Mouse (Mus musculus) adipocyte (in vitro differentiated cells): ENCODE data around the gene Sfi1.
"Not testable (repeated sequence)": the region's sequence is repeated elsewhere in the genome, so short reads cannot be mapped to it uniquely, and the experiment has no call there.

Experiments used
- DNase-seq: peaks from one replicate; pipeline ENCODE4 v3.0.0-alpha.2; 2016; ENCODE audit warnings: low spot score

The Sfi1 gene

DNA sequence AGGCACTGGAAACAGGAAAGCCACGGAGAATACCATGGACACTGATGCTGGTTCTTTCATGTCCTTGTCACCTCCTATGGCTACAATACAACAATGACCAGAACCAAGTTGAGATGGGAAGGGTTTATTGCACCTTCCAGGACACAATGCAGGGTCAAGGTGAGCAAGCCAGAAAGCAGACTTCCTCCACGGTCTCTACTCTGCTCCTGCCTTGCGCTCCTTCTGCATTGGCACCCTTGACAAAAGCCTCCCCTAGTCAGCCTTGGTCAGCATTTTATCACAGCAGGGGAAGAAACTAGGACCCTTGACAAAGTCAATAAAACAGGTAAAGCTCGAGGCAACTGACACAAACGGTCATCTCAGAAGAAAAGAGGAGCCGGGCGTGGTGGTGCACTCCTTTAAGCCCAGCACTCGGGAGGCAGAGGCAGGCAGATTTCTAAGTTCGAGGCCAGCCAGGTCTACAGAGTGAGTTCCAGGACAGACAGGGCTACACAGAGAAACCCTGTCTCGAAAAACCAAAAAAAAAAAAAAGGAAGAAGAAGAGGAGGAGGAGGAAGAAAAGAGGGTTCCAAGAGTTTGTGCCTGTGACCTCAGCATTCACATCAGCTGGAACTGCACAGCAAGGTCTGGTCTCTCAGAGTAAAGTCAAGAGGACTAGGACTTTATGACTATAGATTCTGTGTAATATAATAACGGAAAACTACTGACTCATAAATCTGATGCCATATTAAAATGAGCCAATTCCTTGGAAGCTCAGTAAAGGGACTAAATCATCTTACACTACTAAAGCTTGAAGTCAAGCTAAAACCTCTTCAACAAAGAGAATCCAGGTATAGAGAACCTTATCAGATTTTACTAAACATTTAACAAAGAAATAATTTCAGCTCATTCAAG is 19.6 kb downstream of the Sfi1 start:
- peak; percentile 47 for DNase-seq

DNA sequence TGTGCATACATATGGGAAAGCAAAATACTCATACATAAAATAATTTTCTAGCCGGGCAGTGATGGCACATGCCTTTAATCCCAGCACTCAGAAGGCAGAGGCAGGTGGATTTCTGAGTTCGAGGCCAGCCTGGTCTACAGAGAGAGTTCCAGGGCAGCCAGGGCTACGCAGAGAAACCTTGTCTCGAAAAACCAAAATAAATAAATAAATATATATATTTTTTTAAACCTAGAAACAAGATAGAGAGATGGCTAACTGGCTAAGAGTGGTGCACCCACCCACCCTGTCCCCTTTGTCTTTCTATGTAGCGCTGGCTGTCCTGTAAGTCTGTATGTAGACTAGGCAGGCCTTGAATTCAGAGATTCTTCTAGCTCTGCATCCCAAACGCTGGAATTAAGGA is 20.7 kb downstream of the Sfi1 start:
- not testable (repeated sequence) for DNase-seq

DNA sequence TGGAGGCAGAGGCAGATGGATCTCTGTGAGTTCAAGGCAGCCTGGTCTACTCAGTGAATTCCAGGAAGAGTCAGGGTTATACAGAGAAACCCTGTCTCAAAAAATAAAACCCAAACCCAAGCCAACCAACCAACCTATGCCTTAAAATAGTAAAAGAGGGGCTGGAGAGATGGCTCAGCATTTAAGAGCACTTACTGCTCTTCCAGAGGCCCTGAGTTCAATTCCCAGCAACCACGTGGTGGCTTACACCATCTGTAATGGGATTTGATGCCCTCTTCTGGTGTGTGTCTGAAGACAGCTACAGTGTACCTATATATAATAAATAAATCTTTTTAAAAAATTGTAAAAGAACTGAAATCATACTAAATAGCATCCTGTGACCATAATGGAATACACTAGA is 21.3 kb downstream of the Sfi1 start:
- not testable (repeated sequence) for DNase-seq

DNA sequence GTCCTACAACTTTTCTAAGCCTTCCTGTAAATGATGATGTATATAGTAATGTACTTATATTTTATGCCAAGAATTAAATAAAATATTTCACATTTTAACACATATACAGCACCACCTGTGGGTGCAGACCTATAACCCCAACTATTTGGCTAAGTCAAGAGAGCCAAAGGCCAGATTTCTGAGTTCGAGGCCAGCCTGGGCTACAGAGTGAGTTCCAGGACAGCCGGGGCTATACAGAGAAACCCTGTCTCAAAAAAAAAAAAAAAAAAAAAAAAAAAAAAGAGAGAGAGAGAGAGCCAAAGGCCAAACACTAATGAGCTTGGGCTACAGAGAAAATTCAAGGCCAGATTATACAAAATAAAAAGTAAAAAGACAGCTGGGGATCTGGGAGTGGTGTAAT is 24.2 kb downstream of the Sfi1 start:
- DNase-seq: not testable (repeated sequence)

DNA sequence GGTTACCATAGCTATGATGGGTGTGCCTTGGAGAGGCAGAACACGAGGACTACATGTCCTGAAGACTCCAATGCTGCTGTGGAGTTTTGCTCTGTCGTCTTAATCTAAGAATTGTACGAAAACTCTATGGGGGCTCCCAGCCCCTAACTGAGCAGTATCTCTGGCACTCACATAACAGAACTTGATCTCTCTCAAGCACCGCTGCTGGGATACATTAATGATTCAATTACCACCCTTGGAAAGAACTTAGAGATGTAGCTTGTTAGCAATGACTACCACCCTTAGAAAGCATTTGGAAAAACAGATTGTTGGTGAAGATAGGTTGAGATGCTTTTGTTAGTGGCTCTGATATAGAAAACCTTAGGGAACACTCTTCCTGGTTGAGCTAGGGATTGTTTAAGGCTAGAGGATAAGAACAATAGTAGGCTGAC is 25.7 kb downstream of the Sfi1 start:
- DNase-seq: peak; percentile 27

DNA sequence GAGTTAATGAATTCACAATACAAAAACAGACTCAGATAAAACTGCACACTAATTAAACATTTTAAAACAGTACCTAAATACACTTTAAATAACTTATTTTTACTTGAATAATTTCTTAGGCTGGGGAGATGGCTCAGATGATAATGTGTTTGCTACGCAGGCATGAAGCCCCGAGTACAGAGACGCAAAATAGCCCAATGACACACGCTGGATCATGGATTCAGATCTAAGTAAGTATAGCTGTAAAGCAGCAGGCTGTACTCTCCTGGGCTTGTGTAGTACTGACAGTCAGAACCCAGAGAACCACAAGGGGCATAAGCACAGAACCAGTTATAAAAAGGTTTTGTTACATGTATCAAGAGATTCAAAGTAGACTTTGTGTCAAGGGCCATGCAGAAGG is 26.1 kb downstream of the Sfi1 start:
- DNase-seq: not testable (repeated sequence)

DNA sequence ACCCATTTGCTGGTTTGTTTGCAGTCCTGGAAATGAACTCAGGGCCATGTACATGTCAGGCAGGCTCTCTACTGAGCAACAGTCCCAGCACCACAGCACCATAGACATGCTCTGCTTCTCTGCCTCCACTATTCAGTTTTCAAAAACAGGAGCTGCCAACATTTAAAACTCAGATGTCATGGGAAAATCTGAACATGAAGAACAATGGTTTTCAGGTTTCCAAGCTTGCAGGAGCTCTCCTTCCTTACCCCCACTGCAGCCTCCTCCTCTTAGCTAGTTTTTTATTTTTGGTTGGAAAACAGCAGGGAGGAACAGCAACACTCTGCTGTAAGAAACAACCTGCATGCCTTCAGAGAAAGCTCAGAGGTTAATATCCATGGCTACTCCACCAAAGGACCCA is 26.9 kb downstream of the Sfi1 start:
- DNase-seq: peak; percentile 47

DNA sequence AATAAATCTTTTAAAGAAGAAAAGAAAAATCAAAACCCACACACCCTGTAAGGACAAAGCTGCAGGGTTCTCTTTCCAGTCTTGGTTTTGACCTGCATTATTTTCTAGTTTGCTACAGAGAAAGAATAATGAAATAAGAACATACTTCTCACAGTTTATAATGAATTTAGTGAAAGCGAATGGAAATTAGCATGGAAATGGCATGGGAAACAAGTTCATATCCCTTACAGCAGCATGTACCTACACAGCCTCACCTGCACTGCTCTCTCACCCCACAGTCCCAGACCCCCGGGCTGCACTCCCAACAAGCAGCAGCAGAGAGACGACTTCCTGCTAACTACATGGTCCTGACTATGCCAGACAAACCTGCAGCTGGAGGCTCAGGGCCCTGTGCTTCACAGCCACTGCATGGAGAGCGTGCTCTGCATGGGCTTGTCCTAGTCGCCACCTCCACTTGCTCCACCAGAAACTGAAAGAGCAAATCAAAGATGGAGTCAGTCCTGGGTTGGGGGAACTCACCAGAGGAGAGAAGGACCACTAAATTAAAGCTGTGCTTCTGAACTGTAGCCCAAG is 28.0 kb downstream of the Sfi1 start:
- DNase-seq: peak; percentile 50

DNA sequence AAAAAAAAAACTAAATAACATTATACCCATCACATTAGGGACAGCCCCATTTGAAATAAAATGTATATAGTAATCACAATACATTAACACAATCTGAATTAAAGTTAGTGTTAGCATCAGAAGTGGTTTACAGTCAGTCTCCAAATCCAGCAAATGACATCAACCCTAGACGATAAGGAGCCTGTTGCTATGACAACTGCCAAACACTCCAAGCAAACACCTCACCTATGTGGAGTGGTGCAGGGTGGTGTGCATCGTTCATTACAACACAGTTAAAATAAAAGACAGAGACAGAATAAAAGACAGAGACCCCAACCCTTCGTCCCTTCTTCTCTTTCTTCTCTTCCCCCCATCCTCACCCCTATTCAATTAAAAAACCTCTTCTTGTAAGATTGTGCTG is 29.6 kb downstream of the Sfi1 start:
- not testable (repeated sequence) for DNase-seq

DNA sequence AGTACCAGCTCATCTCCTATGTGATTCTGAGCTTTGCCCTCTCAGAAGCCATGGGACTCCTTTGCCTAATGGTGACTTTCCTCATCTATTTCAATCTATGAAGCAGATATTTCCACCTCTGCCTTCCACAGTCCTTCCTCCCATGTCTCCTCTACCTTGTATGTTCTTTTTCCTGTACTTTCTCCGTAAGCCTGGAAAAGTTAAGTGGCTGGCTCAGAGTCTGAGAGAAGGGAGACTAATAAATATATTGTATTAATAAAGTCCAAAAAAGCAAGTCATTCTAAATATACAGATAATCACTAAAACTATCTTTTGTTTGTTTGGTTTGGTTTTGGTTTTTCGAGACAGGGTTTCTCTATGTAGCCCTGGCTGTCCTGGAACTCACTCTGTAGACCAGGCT is 30.1 kb downstream of the Sfi1 start:
- DNase-seq: peak; percentile 51

DNA sequence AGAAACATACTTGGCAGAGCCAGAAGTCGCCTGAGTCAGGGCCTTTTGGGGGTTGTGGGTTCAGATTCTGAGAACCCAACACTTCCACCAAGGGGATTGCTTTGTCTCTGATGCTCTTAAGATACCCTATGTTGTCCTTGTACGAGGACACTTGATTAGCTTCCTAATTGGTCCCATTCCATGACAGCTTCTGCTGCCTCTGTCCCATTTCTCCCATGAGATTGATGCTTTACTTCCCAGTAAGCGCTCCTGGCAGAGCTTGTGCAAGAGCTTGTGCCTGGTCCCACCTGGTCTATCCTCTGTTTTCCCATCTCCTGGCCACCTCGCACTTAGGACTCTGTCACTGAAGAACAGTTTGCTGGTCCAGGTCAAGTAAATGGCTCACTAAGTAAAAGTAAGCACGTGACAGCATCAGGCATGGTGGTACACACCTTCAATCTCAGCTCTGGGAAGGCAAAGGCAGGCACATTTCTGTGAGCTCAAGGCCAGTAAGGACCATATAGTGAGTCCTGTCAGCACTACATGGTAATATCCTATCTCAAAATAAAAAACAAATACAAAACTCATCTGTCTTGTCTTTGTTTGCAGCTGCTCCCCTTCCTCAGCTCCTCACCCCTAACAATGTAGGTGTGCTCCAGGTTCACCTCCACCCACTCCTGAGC is 30.9 kb downstream of the Sfi1 start:
- DNase-seq: peak; percentile 48

DNA sequence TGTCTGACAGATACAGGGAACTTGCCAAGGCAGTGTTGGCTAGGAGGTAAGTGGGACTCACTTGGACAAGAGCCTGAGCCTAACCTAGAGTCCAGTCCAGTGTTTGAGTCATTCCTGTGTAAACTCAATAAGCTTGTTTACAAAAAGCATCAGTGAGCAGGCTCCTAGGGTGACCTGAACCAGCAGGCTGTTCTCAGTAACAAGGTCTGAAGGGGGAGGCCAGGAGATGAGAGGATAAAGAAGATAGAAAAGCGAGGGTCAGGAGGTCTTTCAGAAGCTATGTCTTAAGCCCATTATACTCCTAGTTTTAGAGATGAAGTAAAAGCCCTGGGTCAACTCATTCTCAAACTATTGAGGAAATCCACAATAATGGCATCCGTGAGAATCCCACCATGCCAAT is 31.9 kb downstream of the Sfi1 start:
- DNase-seq: peak; percentile 80

DNA sequence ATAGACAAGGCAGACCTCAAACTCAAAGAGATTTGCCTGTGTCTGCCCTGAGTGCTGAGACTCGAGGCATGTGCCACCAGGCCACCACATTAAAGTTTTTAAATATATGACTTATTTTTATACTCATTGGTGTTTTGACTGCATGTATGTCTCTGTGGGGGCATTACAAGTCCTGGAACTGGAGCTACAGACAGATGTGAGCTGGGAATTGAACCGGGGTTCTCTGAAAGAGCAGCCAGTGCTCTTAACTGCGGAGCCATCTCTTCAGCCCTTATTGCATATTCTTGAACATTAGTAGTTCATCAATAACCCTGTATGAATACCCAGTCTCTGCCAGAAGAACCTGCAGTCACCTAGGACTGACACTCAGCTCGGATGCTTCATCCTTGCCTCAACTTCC is 34.5 kb downstream of the Sfi1 start:
- DNase-seq: not testable (repeated sequence)

DNA sequence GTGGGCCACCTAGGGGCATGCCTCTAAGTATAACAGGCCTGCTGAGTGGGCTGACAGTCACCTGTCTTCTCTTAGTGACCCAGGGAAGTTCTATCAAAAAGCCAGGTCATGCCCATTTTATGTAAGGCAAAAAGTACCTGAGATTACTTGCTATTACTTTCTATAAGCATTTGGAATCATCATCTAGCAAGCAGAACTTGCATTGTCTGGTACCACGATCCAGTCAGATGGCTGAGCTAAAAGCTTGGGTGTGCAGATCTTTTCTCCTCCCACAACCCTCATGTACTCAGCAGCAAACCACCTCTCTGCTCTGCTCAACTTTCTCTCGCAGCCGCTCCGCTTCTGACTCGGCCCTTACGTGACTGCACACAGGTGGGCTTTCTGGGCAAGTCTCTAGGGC is 35.3 kb downstream of the Sfi1 start:
- peak; percentile 41 for DNase-seq

DNA sequence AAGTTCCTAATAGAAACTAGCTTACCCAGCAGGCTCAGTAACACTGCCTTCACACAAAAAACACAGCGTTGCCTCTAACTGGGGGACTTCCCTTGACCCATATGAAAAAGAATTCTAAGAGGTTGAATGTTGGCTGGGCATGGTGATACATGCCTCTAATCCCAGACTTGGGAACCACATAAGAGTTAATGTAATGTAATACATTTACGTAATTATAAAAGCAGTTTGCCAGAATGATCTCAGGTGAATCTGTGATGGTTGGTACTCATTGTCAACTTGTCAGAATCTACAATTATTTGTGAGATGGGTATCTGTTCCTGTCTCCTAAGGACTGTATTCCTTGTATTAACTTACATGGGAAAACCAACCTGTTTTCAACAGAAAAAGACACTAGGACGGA is 36.3 kb downstream of the Sfi1 start:
- DNase-seq: not testable (repeated sequence)

DNA sequence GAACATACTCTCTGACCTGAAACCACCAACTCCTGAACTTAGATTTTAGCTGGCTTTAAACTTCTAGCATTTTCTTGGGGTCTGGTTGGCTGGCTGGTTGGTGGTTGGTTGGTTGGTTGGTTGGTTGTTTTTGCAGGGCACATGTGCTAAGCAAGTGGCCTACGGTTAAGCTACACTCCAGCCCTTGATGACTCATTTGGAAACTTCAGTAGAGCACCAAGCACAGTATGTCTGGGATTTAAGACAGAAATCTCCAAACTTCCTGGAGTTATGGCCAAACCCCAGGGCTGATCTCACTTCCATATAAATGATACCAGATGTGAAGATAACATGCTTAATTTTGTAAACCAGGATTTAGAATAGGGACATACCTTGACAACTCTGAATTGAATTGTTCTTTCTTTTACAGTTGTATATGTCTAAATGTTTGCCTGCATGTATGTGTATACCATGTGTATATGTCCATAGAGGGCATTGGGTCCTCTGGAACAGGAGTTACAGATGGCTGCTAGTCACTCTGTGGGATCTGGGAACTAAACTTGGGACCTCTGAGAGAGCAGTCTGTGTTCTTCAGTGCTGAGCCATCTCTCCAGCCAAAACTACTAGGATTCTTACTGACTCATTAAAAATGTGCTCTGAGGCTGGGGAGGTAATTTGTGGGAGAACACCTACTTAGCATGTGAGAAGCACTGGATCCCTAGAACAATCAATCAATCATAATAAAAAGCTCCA is 39.4 kb downstream of the Sfi1 start:
- peak; percentile 92 for DNase-seq

DNA sequence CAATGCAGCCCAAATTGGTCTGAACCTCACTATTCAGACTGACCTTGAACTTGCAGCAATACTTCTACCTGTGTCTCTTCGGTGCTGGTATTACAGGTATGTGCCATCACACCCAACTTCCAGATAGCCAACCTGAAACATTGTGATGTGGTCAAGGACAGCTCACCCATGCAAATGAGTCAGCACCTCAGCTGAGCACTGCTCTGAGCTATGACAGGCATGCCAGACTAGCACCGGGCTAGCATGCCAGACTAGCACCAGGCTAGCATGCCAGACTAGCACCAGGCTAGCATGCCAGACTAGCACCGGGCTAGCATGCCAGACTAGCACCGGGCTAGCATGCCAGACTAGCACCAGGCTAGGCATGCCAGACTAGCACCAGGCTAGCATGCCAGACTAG is 41.9 kb downstream of the Sfi1 start:
- not testable (repeated sequence) for DNase-seq

DNA sequence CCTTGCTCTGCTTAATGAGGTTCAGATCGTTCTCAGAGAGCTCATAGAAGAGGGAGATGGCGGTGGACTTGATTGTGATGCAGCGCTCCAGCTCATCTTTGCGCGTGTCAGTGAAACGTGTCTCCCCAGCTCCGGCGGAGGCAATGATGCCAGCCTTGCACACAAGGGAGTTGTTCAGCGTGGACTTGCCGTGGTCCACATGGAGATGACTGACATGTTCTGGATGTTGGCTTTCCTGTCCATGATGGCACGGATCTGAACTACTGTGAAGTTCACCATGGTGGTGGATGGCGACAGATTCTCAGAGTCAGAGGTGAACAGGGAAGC is 42.6 kb downstream of the Sfi1 start:
- not testable (repeated sequence) for DNase-seq

DNA sequence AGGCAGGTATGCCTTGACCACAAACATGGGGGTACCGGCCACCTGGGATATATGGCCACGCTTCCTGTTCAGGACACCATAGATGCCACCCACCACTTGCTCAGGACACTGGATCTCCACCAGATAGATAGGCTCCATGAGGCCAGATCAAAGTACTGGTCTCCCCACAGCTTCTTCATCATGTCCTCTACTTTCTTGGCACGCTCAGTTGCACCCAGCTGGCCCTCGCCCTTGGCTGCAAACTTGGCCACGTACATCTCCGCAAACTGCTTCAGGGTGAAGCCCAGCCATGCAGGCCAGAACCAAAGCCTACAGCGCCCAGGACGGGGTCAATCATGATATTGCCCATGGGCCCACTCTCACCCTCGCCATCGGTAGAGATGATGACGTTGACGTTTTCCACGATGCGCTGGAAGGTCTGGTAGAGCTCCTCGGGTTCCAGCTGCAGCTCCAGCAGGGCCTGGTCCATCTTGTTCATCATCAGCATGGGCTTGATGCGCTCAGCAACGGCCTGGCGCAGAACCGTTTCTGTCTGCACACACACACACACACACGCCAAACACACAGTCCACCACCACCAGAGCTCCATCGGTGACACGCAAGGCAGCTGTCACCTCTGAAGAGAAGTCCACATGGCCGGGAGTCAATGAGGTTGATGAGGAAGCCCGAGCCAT is 43.1 kb downstream of the Sfi1 start:
- not testable (repeated sequence) for DNase-seq

DNA sequence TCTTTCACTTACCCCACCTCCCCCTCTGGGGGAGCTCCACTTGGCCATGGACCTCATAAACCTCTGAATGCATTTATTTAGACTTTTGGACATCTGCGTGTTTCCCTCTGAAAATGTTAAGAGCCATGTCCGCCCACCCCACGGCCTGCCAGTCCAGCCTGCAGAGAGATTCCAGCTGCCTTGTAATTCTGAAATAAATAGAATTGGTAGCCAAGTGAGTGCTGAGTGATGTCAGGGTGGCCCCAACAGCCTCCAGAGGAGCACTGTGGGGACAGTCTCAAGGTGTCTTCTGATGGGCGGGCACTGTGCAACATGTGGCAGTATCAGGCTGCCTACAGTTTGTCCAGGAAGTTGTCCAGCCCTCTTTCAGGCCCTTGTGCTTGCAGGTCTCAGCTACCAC is 43.8 kb downstream of the Sfi1 start:
- not testable (repeated sequence) for DNase-seq

DNA sequence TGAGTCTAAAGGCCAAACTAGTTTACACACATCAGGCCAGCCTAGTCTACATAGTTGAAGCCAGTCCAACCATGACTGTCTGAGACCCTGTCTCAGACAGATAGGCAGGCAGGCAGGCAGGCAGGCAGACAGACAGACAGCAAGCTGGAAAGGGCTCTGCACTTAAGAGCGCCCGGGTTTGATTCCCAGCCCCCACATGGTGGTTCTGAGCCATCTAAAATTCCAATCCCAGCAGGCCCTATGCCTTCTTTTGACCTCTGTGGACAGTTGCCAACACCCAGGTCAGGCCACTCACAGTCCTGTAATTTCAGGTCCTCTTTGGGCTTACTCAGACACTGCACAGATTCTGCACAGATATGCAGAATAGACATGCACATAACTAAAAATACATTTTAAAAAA is 46.5 kb downstream of the Sfi1 start:
- DNase-seq: not testable (repeated sequence)
